Mouse (Mus musculus) heart, adult 2 months (tissue): ENCODE data around the gene Mark2. TPM values are rescaled to one million over a fixed set of nuclear protein-coding genes. Genes with fewer than 3 reads are reported as not detected.

Source experiments
- DNase-seq, 2 experiments: peaks; one replicate each; pipeline ENCODE4 v3.0.0; 2021
- H3K27ac ChIP-seq: fragments of 200-600 bp; 2 replicates; pipeline ENCODE4 v1.8.1; 2022
- H3K27me3 ChIP-seq: fragments of 200-500 bp; 2 replicates; pipeline ENCODE4 v1.6.1; 2012; ENCODE audit warnings: mild to moderate bottlenecking, low read length, inconsistent platforms, mixed read lengths; ENCODE audit not compliant: control insufficient read depth, insufficient read depth
- H3K36me3 ChIP-seq: fragments of 200-500 bp; 2 replicates; pipeline ENCODE4 v1.6.1; 2012; ENCODE audit warnings: low read length, inconsistent platforms; ENCODE audit not compliant: control insufficient read depth, insufficient read depth
- H3K4me1 ChIP-seq: fragments of 200-500 bp; 2 replicates; pipeline ENCODE4 v1.6.1; 2011; ENCODE audit warnings: low read length; ENCODE audit not compliant: control insufficient read depth, insufficient read depth
- H3K4me3 ChIP-seq: fragments of 200-600 bp; 2 replicates; pipeline ENCODE4 v1.8.1; 2022
- H3K79me2 ChIP-seq: fragments of 200-500 bp; replicated peaks from 2 replicates; pipeline ENCODE4 v1.6.1; 2012; ENCODE audit warnings: mild to moderate bottlenecking, inconsistent platforms, low read length, moderate library complexity, mixed read lengths; ENCODE audit not compliant: control insufficient read depth, insufficient read depth
- H3K9ac ChIP-seq: fragments of 200-500 bp; 2 replicates; pipeline ENCODE4 v1.6.1; 2012; ENCODE audit warnings: low read depth, mild to moderate bottlenecking, control low read depth, inconsistent platforms, low read length, mixed read lengths
- CTCF ChIP-seq: fragments of 200-600 bp; IDR thresholded peaks from 2 replicates; pipeline ENCODE4 v1.8.1; 2022; ENCODE audit warnings: antibody characterized with exemption, mild to moderate bottlenecking, moderate library complexity
- EP300 ChIP-seq: fragments of 200-500 bp; IDR thresholded peaks from 2 replicates; pipeline ENCODE4 v1.6.1; 2011; ENCODE audit warnings: low read depth, low read length, control low read depth; ENCODE audit not compliant: insufficient read depth
- POLR2A ChIP-seq: fragments of 200-500 bp; IDR thresholded peaks from 2 replicates; pipeline ENCODE4 v1.6.1; 2011; ENCODE audit warnings: mild to moderate bottlenecking, low read depth, low read length, control low read depth; ENCODE audit not compliant: insufficient read depth
- WGBS: fragments of 180-500 bp; shearing (Covaris S2); methylation state at CpG from one replicate; pipeline ENCODE4 v1.1.7; 2018; 5-methylcytosine and 5-hydroxymethylcytosine counted together
- intact Hi-C: fragments of 180-260 bp; cut with DNase I; formaldehyde crosslinking; loops from one replicate; pipeline ENCODE4 v1.15.1; 2025
- polyA plus RNA-seq: library from polyadenylated mRNA; depleted of rRNA; stranded (reverse); fragments of >200 nt; gene quantifications from 2 replicates; pipeline ENCODE4 v1.2.3, GENCODE M21; 2012
- total RNA-seq, 2 experiments: library from RNA; stranded (reverse); gene quantifications; 2 replicates each; pipeline ENCODE4 v1.2.3; 2021

Gene Mark2
- total and polyA plus RNA-seq, 3 experiments, result 46.2 to 53.8 (median 53.1) TPM

GRCm38 (mm10) chr19:7280557-7281330 is 60.9 kb downstream of the Mark2 start:
- Histone ChIP-seq H3K27me3 (no peaks in the 10 kb centered on the region), H3K9ac (no peak overlapping the region), H3K79me2 (no peaks in the 10 kb centered on the region), H3K4me3 (no peak overlapping the region), H3K36me3 (no peaks in the 10 kb centered on the region), H3K4me1 (no peaks in the 10 kb centered on the region; the same call in 1 of the 2 replicates), H3K27ac (no peak overlapping the region)
- intact Hi-C loops, result loop anchor here (2.0 kb wide), 1 partner anchor 54 kb away; no protein-coding TSS in a partner anchor
- 83% methylated on average over 18 of the region's 18 CpGs for WGBS
- DNase-seq, result no peak
- no peak for TF ChIP-seq POLR2A
- TF ChIP-seq EP300, result no peak
- no peak for TF ChIP-seq CTCF

- TF ChIP-seq EP300, result peak; percentile 63; the same call in 1 of the 2 replicates
- no peak for TF ChIP-seq POLR2A
- peak; percentile 81 for TF ChIP-seq CTCF
- no peaks in the 10 kb centered on the region; the same call in 1 of the 2 replicates for H3K4me1 ChIP-seq
- no peaks in the 10 kb centered on the region for H3K79me2 ChIP-seq
- no peak overlapping the region for H3K27ac ChIP-seq
- intact Hi-C loops, result no loop called here
- no peak overlapping the region for H3K4me3 ChIP-seq
- no peaks in the 10 kb centered on the region for H3K27me3 ChIP-seq
- DNase-seq, result peak; percentile 55 to 66
- no peak overlapping the region for H3K9ac ChIP-seq
- WGBS, result 30% methylated on average over 6 of the region's 6 CpGs
- H3K36me3 ChIP-seq, result no peaks in the 10 kb centered on the region
Observed at GRCm38 (mm10) chr19:7279114-7279513, 62.5 kb downstream of the Mark2 start.

GRCm38 (mm10) chr19:7278200-7278906 is 63.3 kb downstream of the Mark2 start:
- 74% methylated on average over 6 of the region's 6 CpGs for WGBS
- Histone ChIP-seq H3K36me3 (no peaks in the 10 kb centered on the region), H3K9ac (no peak overlapping the region), H3K4me3 (no peak overlapping the region), H3K27me3 (no peaks in the 10 kb centered on the region), H3K27ac (no peak overlapping the region), H3K79me2 (no peaks in the 10 kb centered on the region), H3K4me1 (no peaks in the 10 kb centered on the region; the same call in 1 of the 2 replicates)
- DNase-seq, result no peak
- intact Hi-C loops, result no loop called here
- TF ChIP-seq EP300, result no peak
- no peak for TF ChIP-seq CTCF
- TF ChIP-seq POLR2A, result no peak

GRCm38 (mm10) chr19:7276796-7277195 is 64.9 kb downstream of the Mark2 start:
- Histone ChIP-seq H3K27ac (no peak overlapping the region), H3K4me1 (no peaks in the 10 kb centered on the region; the same call in 1 of the 2 replicates), H3K4me3 (no peak overlapping the region), H3K27me3 (no peaks in the 10 kb centered on the region), H3K36me3 (no peaks in the 10 kb centered on the region), H3K9ac (no peak overlapping the region), H3K79me2 (no peaks in the 10 kb centered on the region)
- intact Hi-C loops, result no loop called here
- TF ChIP-seq EP300 (no peak), POLR2A (no peak), CTCF (no peak)
- 87% methylated on average over 7 of the region's 7 CpGs for WGBS
- DNase-seq, result no peak

GRCm38 (mm10) chr19:7276053-7276659 is 65.5 kb downstream of the Mark2 start:
- DNase-seq, result no peak
- no peaks in the 10 kb centered on the region for H3K36me3 ChIP-seq
- no peaks in the 10 kb centered on the region; the same call in 1 of the 2 replicates for H3K4me1 ChIP-seq
- no peak overlapping the region for H3K27ac ChIP-seq
- H3K4me3 ChIP-seq, result no peak overlapping the region
- TF ChIP-seq POLR2A (no peak), CTCF (no peak), EP300 (no peak)
- 75% methylated on average over 7 of the region's 7 CpGs for WGBS
- H3K79me2 ChIP-seq, result no peaks in the 10 kb centered on the region
- intact Hi-C loops, result no loop called here
- H3K27me3 ChIP-seq, result no peaks in the 10 kb centered on the region
- H3K9ac ChIP-seq, result no peak overlapping the region
